Mouse (Mus musculus) intestine, postnatal 0 days (tissue): Measurements from ENCODE around the gene Pttg1ip. TPM values are rescaled to one million over a fixed set of nuclear protein-coding genes. Genes with fewer than 3 reads are reported as not detected.

Experiments used
- ATAC-seq: fragments of 200-750 bp; cut with Nextera tagmentation; 2 replicates; pipeline ENCODE4 v1.8.0; 2017; ENCODE audit warnings: mild to moderate bottlenecking, moderate TSS enrichment, moderate library complexity
- H3K27ac ChIP-seq: fragments of 300-500 bp; sonication (generic); 2 replicates; pipeline ENCODE4 v1.5.1; 2014; ENCODE audit warnings: mild to moderate bottlenecking, low read depth, low read length, moderate library complexity
- H3K27me3 ChIP-seq: fragments of 300-500 bp; sonication (generic); replicated peaks from 2 replicates; pipeline ENCODE4 v1.6.1; 2014; ENCODE audit warnings: low read length, mixed read lengths; ENCODE audit not compliant: control insufficient read depth, insufficient read depth
- H3K36me3 ChIP-seq: fragments of 300-500 bp; sonication (generic); 2 replicates; pipeline ENCODE4 v1.6.1; 2014; ENCODE audit warnings: mild to moderate bottlenecking, moderate library complexity; ENCODE audit not compliant: control insufficient read depth, insufficient read depth
- H3K4me1 ChIP-seq: fragments of 300-500 bp; sonication (generic); replicated peaks from 2 replicates; pipeline ENCODE4 v1.6.1; 2014; ENCODE audit warnings: antibody characterized with exemption, low read length, mixed read lengths; ENCODE audit not compliant: control insufficient read depth, insufficient read depth
- H3K4me2 ChIP-seq: fragments of 300-500 bp; sonication (generic); replicated peaks from 2 replicates; pipeline ENCODE4 v1.6.1; 2014; ENCODE audit warnings: low read depth, mild to moderate bottlenecking, moderate library complexity
- H3K4me3 ChIP-seq: fragments of 300-500 bp; sonication (generic); 2 replicates; pipeline ENCODE4 v1.5.1; 2014; ENCODE audit warnings: low read depth, low read length
- H3K9ac ChIP-seq: fragments of 300-500 bp; sonication (generic); 2 replicates; pipeline ENCODE4 v1.6.1; 2014; ENCODE audit warnings: mild to moderate bottlenecking, low read depth, low read length
- H3K9me3 ChIP-seq: fragments of 300-500 bp; sonication (generic); 2 replicates; pipeline ENCODE4 v1.6.1; 2016; ENCODE audit warnings: mixed run types; ENCODE audit not compliant: control insufficient read depth
- CTCF ChIP-seq: sonication (generic); IDR thresholded peaks from 2 replicates; pipeline ENCODE4 v1.5.1; 2016; ENCODE audit warnings: low read depth, mild to moderate bottlenecking, control low read depth, antibody characterized with exemption, moderate library complexity
- WGBS: fragments of 180-500 bp; shearing (Covaris S2); extraction: QIAGEN DNeasy Blood & Tissue Kit; methylation state at CpG from one replicate; pipeline ENCODE4 v1.1.7; 2014; 5-methylcytosine and 5-hydroxymethylcytosine counted together
- polyA plus RNA-seq: library from polyadenylated mRNA; unstranded; fragments of >200 nt; fragmentation: Nextera tagmentation; extraction: Ambion mirVana; gene quantifications from 2 replicates; pipeline ENCODE4 v1.2.1, GENCODE M21; 2015

Gene Pttg1ip
- polyA plus RNA-seq, 1 experiment from 2014 or later: 200 TPM

DNA sequence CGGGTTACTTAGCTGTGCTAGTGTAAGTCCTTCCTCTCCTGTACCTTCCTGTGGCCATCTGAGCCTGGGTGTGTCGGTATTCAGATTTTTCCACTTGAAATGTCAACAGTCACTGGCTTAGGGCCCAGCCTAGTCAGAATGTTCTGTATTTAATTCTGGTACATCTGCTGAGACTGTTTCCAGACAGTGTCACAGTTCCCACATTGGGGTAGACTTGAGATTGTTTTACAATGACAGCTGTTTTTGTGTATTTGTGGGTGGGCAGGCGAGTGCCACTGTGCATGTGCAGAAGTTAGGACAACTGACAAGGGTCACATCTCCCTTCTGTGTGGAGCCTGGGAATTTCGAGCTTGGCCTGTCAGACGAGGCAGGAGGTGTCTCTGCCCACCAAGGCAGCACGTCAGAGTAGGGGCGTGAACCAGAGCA lies 43.1 kb downstream of the Pttg1ip start:
- TF ChIP-seq CTCF: no peak
- WGBS: 55% methylated on average over 7 of the region's 7 CpGs
- Histone ChIP-seq H3K4me1 (0 out of 2 replicates have a peak, but pooled peaks cover 3% of the 10 kb centered on the region), H3K4me2 (no peak overlapping the region), H3K4me3 (no peak overlapping the region), H3K9me3 (no peaks in the 10 kb centered on the region), H3K9ac (no peak overlapping the region), H3K27ac (no peak overlapping the region), H3K27me3 (no peaks in the 10 kb centered on the region), H3K36me3 (no peaks in the 10 kb centered on the region)
- no peak for ATAC-seq

DNA sequence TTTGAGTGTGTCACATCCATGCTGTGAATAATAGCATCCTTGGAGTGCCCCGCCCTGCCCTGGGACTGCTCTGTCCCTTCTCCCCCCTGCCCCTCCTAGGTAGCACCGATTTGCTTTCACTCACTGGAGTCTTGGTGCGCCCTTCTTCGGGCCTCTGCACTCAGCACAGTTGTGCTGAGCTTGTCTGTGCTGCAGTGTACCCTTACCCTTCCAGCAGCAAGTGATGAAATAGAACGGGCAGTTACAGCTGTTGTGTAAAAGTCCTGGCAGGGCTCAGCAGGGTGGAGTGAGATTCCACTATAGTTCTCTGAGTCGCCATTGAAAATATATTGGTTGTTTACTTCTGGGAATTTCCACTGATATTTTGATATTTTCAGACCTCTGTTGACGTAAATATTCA lies 44.5 kb downstream of the Pttg1ip start:
- TF ChIP-seq CTCF: no peak
- Histone ChIP-seq H3K27ac (no peak overlapping the region; the same call in 1 of the 2 replicates), H3K36me3 (0 out of 2 replicates have a peak, but pooled peaks cover under 1% of the 10 kb centered on the region), H3K27me3 (no peaks in the 10 kb centered on the region), H3K4me1 (0 out of 2 replicates have a peak, but pooled peaks cover 3% of the 10 kb centered on the region), H3K9me3 (no peaks in the 10 kb centered on the region), H3K9ac (no peak overlapping the region), H3K4me3 (no peak overlapping the region), H3K4me2 (no peak overlapping the region)
- 62% methylated on average over 7 of the region's 7 CpGs for WGBS
- no peak for ATAC-seq

DNA sequence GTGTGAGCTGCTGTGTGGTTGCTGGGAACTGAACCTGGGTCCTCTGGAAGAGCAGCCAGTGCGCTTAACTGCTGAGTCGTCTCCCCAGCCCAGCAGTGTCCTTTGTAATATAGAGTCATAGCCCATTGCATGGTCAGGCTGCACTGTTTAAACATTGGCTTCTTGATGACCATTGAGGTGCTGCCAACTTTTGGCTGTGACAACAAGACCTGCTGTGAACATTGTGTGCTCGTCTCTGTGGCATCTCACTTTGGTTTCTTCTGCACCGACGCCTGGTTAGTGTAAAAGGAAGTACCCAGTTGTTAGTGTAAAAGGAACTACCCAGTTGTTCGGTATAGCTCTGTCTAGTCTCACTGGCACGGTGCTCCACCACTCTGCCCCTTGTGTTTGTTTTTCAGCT lies 45.1 kb downstream of the Pttg1ip start:
- ATAC-seq: no peak

DNA sequence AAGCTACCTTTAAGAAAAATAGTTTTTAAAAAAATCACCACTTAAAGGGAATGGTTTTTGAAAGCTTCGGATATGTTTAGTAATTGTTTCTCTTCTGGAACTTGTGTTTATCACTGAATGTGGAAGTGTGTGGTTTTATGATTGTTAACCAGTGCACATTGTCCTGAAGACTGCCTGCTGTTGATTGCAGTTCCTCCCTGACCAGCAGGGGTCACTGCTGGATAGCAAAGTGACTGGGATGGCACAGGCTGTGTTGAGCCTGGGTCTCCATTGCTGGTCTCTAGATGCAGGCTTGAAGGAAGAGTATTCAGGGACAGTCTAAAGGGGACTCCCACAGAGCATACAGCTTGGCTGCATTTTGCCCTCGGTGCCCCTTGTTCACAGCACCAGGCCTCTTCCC lies 46.0 kb downstream of the Pttg1ip start:
- H3K4me2 ChIP-seq: no peak overlapping the region
- peaks cover 12% of the 10 kb centered on the region for H3K36me3 ChIP-seq
- peak; percentile 49; the same call in 1 of the 2 replicates for ATAC-seq
- no peaks in the 10 kb centered on the region for H3K27me3 ChIP-seq
- 55% methylated on average over 2 of the region's 2 CpGs for WGBS
- peak; percentile 98 for TF ChIP-seq CTCF
- H3K9ac ChIP-seq: no peak overlapping the region
- no peaks in the 10 kb centered on the region for H3K9me3 ChIP-seq
- H3K27ac ChIP-seq: no peak overlapping the region
- H3K4me3 ChIP-seq: no peak overlapping the region
- 0 out of 2 replicates have a peak, but pooled peaks cover 3% of the 10 kb centered on the region for H3K4me1 ChIP-seq

More for the DNA sequence above, 45.1 kb downstream of the Pttg1ip start:
- no peak overlapping the region for H3K27ac ChIP-seq
- no peak overlapping the region for H3K9ac ChIP-seq
- no peak for TF ChIP-seq CTCF
- H3K27me3 ChIP-seq: no peaks in the 10 kb centered on the region
- no peaks in the 10 kb centered on the region for H3K9me3 ChIP-seq
- 0 out of 2 replicates have a peak, but pooled peaks cover 3% of the 10 kb centered on the region for H3K4me1 ChIP-seq
- 0 out of 2 replicates have a peak, but pooled peaks cover 6% of the 10 kb centered on the region for H3K36me3 ChIP-seq
- WGBS: 65% methylated on average over 7 of the region's 7 CpGs
- no peak overlapping the region for H3K4me3 ChIP-seq
- H3K4me2 ChIP-seq: no peak overlapping the region

- no peak for TF ChIP-seq CTCF
- Histone ChIP-seq H3K4me2 (no peak overlapping the region), H3K9ac (no peak overlapping the region), H3K36me3 (peaks cover 23% of the 10 kb centered on the region), H3K4me1 (0 out of 2 replicates have a peak, but pooled peaks cover 3% of the 10 kb centered on the region), H3K27me3 (no peaks in the 10 kb centered on the region), H3K9me3 (no peaks in the 10 kb centered on the region), H3K27ac (no peak overlapping the region), H3K4me3 (no peak overlapping the region)
- ATAC-seq: no peak
- WGBS: 82% methylated on average over 3 of the region's 3 CpGs
Measured at GRCm38 (mm10) chr10:77629163-77629562, 47.6 kb downstream of the Pttg1ip start.

GRCm38 (mm10) chr10:77629970-77630369 lies 48.5 kb downstream of the Pttg1ip start:
- peak; percentile 76 for TF ChIP-seq CTCF
- Histone ChIP-seq H3K4me3 (no peak overlapping the region), H3K36me3 (peaks cover 23% of the 10 kb centered on the region), H3K4me1 (0 out of 2 replicates have a peak, but pooled peaks cover 3% of the 10 kb centered on the region), H3K9me3 (no peaks in the 10 kb centered on the region), H3K27me3 (no peaks in the 10 kb centered on the region), H3K27ac (no peak overlapping the region), H3K9ac (no peak overlapping the region), H3K4me2 (no peak overlapping the region)
- no peak for ATAC-seq
- WGBS: 89% methylated on average over 1 of the region's 1 CpGs
